Mouse (Mus musculus) cerebellum, adult 11-12 months (tissue): ENCODE data around the gene Zgrf1.
A peak's percentile ranks its signal among the peaks of the same experiment; 100 is the strongest.

Experiments
- DNase-seq: peaks from one replicate; pipeline ENCODE4 v3.0.0; 2022

Gene Zgrf1

DNA sequence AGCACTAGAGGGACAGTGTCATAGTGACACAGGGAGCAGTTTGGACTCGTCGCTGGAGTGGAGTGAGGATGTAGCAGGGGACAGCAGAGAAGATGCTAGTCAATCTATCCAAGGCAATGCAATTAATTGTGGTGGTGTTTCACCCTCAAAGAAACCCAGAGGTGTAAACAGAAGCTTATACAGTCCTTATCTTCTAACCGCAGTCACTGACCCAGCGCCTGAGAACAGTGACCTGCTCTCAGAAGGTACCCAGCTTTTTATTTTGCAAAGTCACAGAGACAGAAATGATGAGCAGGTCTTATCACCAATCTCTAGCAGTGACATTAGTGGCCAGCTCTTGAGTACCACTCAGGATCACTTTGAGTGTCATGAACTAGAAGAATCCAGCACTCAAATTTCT is 9.7 kb downstream of the Zgrf1 start:
- DNase-seq, result no peak

- no peak for DNase-seq
These were observed 11.8 kb downstream of the Zgrf1 start for GRCm38 (mm10) chr3:127565129-127565528.

GRCm38 (mm10) chr3:127572557-127572956 is 19.3 kb downstream of the Zgrf1 start:
- no peak for DNase-seq

- DNase-seq, result no peak
These were observed 43.8 kb downstream of the Zgrf1 start for GRCm38 (mm10) chr3:127597136-127597535.

- no peak for DNase-seq
These were observed 54.8 kb downstream of the Zgrf1 start for GRCm38 (mm10) chr3:127608109-127608508.

- no peak for DNase-seq
These were observed 72.0 kb downstream of the Zgrf1 start for GRCm38 (mm10) chr3:127625296-127625695.

DNA sequence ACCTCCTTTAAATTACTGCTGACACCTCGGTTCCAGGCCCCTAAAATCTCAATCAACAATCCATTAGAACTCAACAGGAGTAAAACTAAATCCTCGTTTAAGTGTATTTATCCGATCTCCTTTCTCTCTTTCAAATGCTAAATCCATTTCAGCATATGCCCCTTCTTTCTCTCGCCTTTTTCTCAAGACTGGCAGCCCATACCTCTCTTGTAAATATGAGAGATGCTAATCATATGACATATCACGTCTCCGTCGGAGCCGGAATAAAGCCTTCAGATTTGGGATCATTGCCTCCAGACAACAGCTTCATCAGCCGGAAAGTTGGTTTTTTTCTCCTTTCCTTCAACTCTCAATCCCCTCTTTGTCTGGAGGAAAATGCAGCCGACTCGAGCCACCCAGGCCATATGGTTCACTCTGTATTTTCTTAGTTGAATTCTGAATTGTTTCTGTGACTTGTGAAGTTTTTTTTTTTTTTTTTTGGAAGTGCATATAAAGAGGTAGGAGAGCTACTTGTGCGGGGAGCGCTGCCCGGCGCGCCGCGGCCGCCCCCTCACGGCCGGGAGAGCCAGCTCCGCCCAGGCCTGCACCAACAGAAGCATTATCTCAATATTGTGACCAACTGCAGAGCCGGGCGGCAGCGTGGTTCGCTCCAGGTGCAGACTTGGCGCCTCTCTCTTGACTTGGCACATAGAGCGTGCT is 72.6 kb downstream of the Zgrf1 start:
- DNase-seq, result no peak

- DNase-seq, result no peak
These were observed 73.2 kb downstream of the Zgrf1 start for GRCm38 (mm10) chr3:127626524-127626923.

DNA sequence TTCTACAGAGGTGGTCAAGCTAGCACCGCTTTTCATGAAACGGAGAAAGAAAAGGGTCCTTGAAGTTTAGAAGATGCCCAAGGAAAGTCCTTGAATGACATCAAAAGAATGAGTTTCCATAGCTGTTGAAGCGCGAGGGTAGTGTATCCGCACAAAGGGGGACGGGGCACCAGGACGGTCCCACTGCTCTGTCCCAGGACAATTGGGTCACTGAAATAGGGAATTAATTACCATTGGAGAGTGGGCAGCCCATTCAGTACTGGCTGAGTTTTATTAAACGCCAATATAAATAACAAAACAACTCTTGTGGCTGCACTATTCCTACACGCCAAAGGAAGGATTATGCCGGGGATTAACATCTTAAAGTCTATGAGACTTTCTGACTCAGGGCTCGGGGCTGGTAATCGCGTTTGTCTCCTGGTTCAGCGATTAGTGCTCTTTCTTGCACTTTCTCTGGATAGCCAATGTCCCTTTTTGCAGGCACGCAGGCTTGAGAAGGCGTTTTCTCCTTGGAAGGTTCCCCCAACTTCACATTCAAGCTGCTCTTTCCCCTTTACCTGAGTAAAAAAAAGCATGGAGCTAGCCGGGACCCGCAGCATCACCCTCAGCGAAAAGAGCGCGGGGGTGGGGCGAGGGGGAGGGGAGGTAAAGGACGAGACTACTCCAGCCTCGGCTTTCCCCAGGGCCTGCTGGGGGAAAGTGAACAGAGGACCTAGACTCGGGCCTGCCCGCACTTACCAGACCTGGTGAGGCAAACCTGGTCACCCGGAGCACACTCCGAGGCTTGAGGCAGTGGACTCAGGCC is 74.1 kb downstream of the Zgrf1 start:
- DNase-seq, result no peak

GRCm38 (mm10) chr3:127627956-127628310 is 74.6 kb downstream of the Zgrf1 start:
- DNase-seq, result no peak

- no peak for DNase-seq
These were observed 75.3 kb downstream of the Zgrf1 start for GRCm38 (mm10) chr3:127628311-127629184.

- DNase-seq, result no peak
These were observed 76.9 kb downstream of the Zgrf1 start for GRCm38 (mm10) chr3:127630190-127630589.

GRCm38 (mm10) chr3:127630735-127631372 is 77.6 kb downstream of the Zgrf1 start:
- no peak for DNase-seq

- DNase-seq, result no peak
These were observed 78.3 kb downstream of the Zgrf1 start for GRCm38 (mm10) chr3:127631582-127631981.

- no peak for DNase-seq
These were observed 79.2 kb downstream of the Zgrf1 start for GRCm38 (mm10) chr3:127632531-127632930.

- no peak for DNase-seq
These were observed 80.1 kb downstream of the Zgrf1 start, which contains the start of gene Neurog2 for GRCm38 (mm10) chr3:127633080-127634032. Neurog2 (plus strand) TSS chr3:127633135.

DNA sequence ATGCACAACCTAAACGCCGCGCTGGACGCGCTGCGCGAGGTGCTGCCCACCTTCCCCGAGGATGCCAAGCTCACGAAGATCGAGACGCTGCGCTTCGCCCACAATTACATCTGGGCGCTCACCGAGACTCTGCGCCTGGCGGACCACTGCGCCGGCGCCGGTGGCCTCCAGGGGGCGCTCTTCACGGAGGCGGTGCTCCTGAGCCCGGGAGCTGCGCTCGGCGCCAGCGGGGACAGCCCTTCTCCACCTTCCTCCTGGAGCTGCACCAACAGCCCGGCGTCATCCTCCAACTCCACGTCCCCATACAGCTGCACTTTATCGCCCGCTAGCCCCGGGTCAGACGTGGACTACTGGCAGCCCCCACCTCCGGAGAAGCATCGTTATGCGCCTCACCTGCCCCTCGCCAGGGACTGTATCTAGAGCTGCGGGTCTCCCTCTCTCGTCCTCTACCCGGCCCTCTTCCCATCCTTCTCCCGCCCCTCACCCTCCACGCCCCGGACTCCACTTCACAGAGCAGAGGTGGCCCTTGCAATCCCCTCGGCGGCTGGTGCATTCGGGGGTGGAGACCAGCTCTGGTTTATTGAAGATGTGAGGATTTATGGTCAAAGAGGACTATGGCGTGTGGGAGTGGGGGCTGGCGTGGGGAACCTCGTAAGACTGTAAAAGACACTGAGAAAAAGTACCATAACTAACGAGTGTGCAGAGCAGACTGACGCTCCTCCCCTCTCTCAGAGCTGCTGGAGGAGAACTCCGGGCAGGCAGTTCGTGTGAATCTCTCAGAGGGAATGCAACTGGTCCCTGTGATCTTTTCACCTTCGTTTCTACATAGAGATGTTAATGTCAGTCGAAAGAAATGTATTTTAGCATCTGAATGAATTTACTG is 81.1 kb downstream of the Zgrf1 start:
- DNase-seq, result peak; percentile 48

- no peak for DNase-seq
These were observed 81.7 kb downstream of the Zgrf1 start for GRCm38 (mm10) chr3:127634984-127635349.

GRCm38 (mm10) chr3:127639875-127640761 is 86.8 kb downstream of the Zgrf1 start:
- no peak for DNase-seq
